Mouse (Mus musculus) fat pad, adult 2 months (tissue): ENCODE data around the gene Dnajb13.
"Not testable (repeated sequence)": the region's sequence is repeated elsewhere in the genome, so short reads cannot be mapped to it uniquely, and the experiment has no call there.

Experiments used
- DNase-seq: peaks from one replicate; pipeline ENCODE4 v3.0.0-alpha.2; 2011; ENCODE audit warnings: low read depth, low spot score; ENCODE audit errors: extremely low read depth

Gene Dnajb13

DNA sequence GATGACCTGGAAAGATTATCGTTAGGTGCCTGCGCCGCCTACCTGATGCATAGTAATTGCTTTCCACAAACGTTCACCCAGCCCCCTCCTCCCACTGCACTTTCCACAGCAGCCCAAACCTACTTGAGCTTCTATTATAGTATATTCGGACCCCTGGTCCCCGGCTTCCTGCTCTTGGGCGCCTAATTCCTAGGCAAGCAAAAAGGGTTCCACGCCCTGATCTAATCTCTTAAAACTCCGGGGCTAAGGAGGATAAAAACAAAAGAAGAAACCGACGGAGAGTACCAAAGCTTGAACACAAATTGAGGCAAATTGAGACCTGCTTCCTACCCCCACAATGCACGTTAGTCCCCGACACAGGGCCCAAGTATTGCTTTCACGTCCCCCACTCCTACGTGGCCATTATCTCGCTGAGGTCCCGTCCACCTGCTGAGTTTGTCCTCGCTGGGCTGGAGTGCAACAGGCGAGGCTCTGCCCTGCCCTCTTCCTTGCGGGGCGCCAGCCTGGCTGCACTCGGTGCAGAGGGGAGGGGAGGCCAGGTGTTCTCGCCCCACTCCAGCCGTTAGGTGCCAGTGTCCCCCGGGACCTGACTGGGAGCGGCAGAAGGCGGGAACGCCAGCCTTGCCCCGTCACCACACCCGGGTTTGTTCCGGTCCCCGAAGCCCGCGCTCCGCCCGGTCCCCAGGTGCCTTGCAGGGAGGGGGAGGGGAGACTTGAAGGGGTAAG is 22.2 kb downstream of the Dnajb13 start:
- DNase-seq, result no peak

DNA sequence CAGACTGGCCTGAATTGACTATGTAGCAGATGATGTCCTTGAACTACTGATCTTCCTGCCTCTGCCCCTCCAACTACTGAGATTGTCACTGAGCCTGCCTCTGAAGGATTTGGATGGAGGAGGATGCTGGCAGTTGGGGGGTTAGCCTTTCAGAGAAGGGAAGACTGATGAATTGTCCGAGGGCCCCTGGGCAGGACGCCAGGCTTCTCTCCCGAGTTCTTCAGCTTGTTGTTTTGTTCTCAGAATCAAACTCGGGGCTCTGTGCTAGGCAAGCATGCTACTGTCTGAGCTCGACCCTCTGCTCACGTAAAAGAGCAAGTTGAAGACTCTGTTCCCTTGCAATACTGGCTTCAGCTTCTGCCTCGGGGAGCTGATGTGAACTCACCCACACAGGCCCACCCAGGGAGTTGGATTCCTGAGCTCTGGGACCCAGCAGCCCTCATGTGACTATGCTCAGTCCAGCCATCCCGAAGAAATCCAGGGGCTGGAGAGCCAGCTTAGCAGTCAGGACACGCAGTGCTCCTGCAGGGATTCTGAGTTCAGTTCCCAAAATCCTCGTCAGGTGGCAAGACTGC is 26.2 kb downstream of the Dnajb13 start:
- no peak for DNase-seq

DNA sequence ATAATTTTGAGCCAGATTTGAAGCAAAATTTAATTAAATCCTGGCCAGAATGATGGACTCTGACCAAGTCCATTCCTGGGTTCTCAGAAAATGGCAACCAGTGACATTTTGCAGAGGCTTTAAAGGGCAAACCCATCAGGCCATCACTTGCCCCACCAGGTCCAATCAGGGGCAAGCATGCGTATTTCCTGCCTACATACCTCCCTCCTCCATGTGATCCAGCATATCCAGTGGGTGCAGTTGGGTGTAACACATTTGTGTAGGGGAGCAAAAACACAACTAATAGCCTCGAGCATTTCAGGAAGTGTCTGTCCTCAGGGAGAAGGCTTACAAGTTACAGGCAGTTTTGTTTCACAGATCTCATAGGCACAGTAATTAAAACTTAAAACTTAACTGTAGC is 27.5 kb downstream of the Dnajb13 start:
- no peak for DNase-seq

DNA sequence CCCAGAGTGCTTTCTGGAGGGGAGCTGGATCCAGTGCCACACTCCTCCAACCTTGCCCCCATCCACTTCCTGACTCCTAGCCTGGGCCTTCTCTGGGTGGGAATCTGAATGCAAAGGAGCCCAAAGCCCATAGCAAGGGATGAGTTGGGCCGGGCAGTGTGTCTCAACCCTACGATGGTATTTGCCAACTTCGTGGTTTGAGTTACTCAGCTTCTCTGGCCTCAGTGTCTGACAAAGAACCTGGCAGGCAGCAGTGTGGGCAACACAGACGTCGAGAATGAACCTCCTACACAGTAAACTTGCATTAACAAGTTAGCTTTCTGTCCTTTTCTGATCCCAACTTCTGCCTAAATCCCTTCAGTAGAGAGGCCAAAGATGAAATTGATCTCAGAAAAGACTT is 30.3 kb downstream of the Dnajb13 start:
- DNase-seq, result no peak

DNA sequence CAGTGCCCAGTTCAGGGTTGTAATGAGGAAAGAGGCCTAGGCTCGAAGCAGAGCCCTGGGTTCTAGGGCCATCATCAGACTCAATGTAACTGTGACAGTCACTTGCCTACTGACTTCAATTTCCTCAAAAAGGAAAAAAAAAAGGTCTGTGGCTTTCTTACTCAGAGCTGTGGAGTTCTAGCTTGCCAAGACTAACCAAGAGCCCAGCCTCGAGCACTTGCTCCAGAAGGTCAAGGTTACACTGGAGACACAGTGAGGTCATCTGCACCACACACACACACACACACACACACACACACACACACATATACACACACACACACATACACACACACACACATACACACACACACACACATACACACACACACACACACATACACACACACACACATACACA is 32.7 kb downstream of the Dnajb13 start:
- DNase-seq, result not testable (repeated sequence)

DNA sequence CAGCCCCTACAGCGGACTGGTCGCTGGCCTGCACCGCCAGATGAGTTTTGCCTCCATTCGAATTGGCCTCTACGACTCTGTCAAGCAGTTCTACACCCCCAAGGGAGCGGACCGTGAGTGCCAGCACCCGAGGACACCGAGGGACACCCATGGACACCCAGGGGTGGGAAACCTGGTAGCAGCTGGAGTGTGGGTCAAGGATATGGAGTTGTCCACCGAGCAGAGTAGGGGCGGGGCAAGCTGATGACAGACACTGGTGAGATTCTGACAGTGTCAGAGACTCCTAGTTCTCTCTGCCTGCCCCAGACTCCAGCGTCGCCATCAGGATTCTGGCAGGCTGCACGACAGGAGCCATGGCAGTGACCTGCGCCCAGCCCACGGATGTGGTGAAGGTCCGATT is 34.6 kb downstream of the Dnajb13 start:
- no peak for DNase-seq

DNA sequence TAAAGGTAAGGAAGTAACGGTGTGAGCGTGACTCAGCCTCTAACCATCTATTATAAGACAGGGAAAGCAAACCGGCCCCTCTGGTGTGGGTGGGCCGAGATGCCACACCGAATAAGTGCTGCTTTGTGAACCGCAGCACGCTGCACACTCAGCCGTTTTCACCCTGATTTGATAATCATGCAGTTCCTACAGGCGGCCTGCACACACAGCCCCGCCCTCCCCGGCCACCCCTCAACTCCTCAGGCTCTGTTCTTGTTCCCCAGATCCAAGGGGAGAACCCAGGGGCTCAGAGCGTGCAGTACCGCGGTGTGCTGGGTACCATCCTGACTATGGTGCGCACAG is 35.0 kb downstream of the Dnajb13 start:
- no peak for DNase-seq

DNA sequence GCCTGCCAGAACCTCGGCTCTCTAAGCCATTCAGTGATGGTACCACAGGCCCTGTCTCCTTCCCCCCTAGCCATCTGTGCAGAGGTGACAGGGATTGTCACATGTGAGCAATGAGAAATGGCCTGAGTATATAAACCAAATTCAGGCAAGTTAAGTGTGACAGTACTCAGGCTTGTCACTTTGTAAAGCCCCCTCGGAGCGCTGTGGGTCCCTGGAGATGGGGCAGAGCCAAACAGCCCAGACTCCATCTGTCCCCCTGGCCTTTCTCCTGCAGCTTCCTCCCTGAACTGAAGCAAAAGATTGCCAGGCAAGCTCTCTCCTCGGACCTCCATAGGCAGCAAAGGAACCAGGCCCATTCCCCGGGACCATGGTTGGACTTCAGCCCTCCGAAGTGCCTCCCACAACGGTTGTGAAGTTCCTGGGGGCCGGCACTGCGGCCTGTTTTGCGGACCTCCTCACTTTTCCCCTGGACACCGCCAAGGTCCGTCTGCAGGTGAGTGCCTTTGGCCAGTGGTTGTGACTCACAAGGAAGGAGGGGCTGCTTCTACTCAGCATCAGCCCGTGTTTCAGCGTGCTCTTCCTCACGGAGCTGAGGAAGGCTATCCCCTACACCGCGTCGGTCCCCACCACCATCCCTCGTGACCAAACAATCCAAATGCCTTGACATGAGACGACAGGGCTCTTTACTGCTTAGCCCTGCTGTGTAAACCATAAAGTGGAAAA is 35.5 kb downstream of the Dnajb13 start:
- no peak for DNase-seq

DNA sequence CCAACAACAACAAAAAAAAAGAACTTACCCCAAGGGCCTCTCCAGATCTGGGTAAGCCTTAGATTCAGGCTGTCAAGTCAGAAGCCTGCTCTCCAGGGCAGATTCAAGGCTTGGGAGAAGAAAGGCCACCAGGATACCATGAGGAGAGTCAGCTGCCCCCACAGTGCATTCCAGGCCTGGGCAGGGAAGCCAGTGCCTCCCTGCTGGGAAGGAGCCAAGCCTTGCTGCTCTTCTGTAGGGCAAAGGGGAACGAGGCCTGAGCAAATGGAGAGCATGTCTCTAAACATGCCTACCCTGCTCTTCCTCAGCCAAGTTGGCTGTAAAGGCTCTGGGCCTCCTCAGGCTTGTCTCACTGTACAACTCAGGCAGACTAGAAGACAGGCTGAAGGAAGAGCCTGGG is 40.1 kb downstream of the Dnajb13 start:
- peak; percentile 85 for DNase-seq

DNA sequence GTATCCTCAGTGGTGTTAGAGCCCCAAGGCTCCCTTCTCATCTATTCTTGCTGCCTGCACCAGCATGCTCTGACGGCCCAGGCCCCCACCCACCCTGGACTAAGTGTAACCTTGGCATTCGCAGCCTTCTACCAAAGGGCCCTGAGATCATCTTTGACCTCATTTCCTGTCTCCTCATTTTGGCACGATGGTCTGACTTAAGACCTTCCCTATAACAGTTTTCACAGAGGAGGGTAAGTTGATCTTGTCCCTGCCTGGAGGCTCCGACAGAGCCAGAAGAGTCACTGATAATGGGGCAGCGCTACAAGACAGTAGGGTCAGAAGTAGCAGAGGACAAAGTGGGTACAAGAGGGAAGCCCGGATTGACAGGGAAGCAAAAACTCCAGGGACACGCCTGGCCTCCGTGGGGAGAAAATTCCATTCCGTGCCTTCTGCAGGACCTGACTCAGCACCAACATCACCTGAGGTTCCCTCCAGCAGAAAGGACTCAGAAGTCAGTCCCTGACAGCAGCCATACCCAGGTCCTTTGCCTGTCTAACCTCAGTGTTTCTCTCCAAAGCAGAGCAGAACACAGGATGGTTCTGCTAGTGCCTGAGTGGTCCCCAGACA is 40.8 kb downstream of the Dnajb13 start:
- DNase-seq, result no peak

DNA sequence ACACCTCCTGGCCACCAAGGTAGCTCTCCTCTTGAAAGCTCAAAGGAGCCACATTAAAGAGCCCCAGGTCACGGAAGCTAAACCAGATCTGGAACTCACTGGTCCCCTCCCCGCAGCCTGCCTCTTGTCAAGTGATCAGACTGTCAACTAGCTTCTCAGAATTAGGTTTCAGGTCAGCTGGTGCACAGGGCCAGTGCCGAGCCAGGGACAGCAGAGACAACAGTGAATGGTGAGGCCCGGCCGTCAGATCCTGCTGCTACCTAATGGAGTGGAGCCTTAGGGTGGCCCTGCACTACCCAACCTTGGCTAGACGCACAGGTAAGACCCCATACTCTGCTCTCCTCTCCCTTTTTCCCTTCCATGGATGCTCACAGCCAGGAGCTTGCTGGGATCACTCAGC is 42.0 kb downstream of the Dnajb13 start, which contains the start of gene Ucp3:
Gene Ucp3, plus strand, starts transcription at position 214 of the 400 bp plus-strand sequence.
- DNase-seq, result no peak

DNA sequence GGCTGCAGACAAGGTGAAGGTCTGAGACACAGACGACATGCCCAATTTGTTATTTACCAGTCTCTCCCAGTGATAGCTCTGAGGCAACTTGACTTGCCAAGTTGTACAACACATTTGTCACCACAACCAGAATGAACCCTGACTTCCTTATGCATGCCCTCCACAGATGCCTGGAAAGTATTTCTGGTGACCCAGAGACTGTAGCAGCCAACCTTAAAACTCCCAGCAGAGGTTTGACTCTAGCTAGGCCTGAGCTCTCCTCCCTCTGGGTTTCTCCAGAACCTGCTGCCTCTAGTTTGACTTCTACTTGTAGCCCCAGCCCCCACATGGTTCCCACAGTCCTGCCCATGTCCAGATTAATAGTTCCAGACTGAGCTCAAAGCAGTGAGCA is 43.4 kb downstream of the Dnajb13 start:
- no peak for DNase-seq

DNA sequence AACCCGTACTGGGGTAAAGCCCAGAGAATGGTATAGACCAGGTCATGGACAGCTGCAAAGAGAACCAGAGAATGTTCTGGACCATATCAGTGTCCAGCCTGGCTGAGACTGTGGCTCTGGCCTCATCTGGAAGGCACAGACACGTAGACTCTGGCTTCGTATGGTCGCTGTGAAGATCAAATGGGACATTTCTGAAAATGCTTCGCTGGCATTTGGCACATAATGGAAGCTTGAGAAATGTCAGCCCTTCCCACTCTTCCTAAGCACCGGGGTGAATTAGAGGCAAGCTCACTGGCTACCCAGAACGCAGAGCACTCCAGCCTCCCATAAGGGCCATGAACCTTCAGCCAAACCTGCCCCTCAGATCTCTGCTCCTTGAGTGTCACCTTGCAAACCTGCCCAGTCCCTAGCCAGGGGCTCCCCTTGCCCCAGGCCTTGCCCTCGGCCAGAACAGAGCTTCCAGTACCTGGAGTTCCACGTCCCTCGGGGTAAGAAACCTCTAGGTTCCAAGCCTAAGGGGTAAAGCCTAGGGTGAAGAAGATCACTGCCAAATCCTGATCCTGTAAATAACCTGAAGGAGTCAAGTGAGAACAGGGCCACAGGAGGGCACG is 43.9 kb downstream of the Dnajb13 start:
- no peak for DNase-seq

DNA sequence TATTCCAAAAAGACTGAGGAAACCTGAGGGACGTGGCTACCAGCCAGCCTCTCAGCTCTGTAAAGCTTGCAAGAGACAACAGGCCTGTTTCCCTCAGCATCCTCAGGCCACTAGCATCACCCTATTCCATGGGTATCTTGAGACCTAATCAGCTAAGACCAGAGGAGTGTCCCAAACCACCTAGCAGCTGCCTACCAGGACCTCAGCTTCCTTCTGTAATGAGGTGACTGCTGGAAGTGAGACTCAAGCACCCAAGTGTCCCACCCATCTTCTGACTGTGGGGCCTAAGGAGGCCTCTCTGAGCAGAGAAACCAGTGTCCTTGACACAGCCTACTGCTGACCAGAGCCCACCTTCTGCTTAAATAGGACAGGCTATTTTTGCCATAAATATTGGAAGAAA is 45.3 kb downstream of the Dnajb13 start:
- no peak for DNase-seq

DNA sequence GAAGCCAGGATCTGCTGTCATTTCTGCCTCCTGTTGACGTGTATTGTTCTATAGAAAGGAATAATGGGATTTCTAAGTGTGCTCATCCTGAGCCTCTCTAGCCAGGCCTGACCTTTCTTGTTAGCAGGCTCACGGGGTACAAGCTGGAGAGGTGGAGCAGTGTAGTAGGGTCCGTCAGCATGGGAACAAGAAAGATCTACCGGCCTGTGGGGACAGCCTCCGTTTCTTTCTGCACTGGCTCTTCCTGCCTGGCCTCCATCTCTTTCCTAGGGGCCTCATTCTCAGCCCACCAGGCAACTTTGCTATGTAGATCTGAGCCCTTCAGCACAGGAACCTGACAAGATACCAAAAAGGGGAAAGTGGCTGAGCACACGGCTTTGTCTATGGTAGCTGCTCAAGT is 46.0 kb downstream of the Dnajb13 start:
- no peak for DNase-seq

DNA sequence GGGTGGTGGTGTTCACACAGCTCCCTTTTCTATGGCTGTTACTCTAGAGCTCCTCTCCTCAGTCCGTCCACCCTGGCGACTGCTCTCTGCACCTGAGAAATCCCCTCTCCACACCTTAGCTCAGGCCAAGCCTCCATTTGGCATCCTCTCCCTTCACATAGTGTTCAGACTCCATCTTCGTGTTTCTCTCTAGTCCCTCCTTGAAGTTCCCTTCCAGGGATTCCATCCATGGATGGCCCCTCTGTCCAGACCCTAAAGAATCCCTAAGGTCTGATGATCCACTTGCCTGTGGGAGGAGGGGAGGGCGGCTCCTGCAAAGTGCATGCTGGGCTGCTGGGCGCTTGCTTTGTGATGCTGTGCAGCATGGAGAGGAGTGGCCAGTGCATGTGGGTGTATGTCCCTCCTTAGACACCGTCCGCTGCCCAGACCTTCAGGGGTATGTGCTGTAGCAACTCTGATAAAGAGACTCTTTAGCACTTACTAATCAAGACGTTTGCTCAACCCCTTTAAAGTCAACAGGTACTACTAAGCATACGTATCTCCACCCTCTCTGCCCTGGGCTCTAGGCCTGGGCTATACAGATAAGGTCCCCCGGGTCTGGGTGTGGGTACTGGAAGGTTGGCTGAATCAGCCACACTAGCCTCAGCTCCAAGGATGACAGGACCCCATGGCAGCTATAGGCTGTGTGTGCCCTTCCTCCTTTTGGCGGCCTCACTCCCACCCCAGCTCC is 47.8 kb downstream of the Dnajb13 start:
- DNase-seq, result no peak

DNA sequence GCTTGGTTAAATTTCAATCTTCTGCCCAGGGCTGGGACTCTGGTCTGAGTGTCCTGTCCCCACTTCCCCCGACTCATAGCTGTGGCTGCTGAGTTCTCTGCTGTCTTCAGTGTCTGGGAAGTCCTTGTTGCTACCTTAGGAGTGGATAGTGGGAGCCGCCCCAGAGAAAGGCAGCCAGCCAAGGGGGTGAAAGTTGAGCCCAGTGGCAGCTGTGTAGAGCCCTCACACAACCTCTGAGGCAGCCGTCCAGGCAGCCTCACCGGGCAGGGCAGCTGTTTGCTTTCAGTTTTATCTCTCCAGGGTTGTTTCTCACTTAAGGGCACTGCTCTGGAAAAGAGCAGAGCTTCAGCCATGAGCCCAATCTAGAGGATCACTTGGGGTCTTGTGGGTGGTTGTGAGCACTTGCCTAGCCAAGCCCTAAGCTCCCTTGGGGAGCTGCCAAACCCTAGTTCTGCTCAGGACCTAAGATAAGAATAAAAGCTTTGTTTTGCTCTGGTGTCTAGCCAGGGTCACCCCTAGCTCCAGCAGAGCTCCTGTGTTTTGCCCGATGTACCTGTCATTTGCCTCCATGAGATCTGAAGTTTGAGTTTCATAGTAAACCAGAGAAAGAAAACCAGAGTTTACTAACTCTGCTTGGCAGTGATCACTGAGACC is 49.0 kb downstream of the Dnajb13 start:
- DNase-seq, result peak; percentile 94

DNA sequence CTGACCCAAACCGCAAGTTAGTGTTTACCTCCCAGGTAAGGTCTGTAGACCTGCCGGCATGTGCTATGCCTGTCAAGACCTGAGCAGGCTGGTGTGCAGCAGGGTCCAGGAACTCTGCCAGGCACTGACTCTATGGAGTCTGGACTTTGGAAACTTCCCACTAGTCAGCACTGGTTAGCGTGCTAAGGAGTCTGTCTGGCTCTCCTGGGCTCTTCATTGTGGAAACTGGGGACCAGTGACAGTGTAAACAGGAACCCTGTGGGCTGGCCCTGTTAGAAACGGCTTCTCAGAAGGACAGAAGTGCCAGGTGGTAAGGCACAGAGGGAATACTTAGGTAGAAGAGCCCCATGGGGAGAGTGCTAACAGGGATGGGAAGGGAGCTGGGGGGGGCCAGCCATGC is 49.5 kb downstream of the Dnajb13 start:
- no peak for DNase-seq

DNA sequence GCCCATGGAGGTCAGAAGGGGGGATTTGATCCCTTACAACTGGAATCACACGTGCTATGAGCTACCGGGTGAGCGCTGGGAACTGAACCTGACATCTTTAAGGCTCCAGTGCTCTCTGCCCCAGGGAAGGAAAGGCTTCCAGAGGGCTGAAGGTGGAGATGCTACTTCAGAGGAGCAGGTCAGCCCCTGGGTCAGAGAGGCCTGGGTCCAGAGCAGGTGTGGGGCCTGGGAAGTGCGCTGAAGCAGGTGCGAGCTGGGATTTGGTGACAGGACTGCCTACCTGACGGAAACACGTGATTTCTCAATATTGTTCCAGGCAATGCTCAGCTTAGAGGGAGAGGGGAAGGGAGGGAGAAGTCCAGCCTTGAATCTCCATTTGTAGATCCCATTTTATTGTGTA is 50.5 kb downstream of the Dnajb13 start:
- DNase-seq, result no peak

DNA sequence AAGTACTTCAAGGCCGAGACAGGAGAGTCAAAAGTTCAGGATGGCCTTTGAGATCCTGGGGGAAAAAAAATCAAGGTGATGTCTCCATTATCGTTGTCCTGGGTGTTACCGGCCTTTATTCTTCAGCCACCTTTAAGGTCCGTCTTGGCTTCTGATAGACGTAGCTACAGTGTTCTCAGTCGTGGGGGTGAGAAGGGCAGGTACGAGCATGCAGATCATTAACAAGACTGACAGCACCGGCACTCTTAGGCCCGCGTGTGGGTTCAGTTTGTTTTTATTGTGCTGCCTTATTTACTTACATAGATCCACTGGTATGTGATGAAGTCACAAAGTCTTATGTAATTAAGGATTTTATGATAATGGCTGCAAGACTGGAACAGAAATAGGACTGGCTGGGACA is 51.0 kb downstream of the Dnajb13 start:
- DNase-seq, result no peak
